Mouse (Mus musculus) heart, adult 2 months (tissue): ENCODE data around the gene Lrrn4cl.
A peak's percentile ranks its signal among the peaks of the same experiment; 100 is the strongest.

Experiments used
- EP300 ChIP-seq: fragments of 200-500 bp; IDR thresholded peaks from 2 replicates; pipeline ENCODE4 v1.6.1; 2011; ENCODE audit warnings: low read depth, low read length, control low read depth; ENCODE audit not compliant: insufficient read depth
- POLR2A ChIP-seq: fragments of 200-500 bp; IDR thresholded peaks from 2 replicates; pipeline ENCODE4 v1.6.1; 2011; ENCODE audit warnings: mild to moderate bottlenecking, low read depth, low read length, control low read depth; ENCODE audit not compliant: insufficient read depth

GRCm38 (mm10) chr19:8819596-8820423 is 30.8 kb upstream of the Lrrn4cl start, which contains the start of gene Hnrnpul2:
- TF ChIP-seq EP300 = 0 out of 2 replicates have a peak, but pooled peaks have one; percentile 11
- peak; percentile 97 for TF ChIP-seq POLR2A
